Mouse (Mus musculus): ENCODE results near the gene Tmem248. TPM values are rescaled to one million over a fixed set of nuclear protein-coding genes. Genes with fewer than 3 reads are reported as not detected.

The Tmem248 gene
- polyA plus RNA-seq (2016; fragmentation: Nextera tagmentation; extraction: Ambion mirVana): 37.0 and 37.5 TPM in 2 replicates

DNA sequence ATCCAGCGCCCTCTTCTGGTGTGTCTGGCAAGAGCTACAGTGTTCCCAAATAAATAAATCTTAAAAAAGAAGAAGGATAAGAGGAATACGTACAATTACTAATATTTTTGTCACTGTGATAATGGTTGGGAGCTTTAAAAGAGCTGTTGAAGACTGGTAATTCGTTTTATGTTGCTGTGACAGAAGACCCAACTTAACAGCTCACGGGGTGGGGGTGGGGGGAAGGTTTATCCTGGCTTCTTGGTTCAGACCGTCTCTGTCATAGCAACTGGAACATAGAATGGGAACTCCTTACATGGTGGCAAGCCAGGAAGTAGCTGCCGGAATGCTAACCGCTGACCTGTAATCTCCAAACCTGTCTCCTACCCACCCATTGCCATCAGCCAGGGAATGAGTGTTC, at the start of gene Tmem248:
Gene Tmem248 (plus strand): TSS at position 301 of the 400 bp plus-strand sequence.
- Histone ChIP-seq H3K4me1 (peaks cover 10% of the 10 kb centered on the region), H3K27me3 (ENCODE audit: low read depth, poor library complexity, severe bottlenecking) (no peaks in the 10 kb centered on the region), H3K9me3 (replicated peaks) (peaks cover 9% of the 10 kb centered on the region), H3K36me3 (peaks cover 26% of the 10 kb centered on the region), H3K27ac (replicated peaks) (no peak within 1 kb of the TSS), H3K4me3 (no peak within 1 kb of the TSS)
- WGBS: 81% methylated on average over 7 of the region's 7 CpGs
- DNase-seq (ENCODE audit: low spot score): no peak

DNA sequence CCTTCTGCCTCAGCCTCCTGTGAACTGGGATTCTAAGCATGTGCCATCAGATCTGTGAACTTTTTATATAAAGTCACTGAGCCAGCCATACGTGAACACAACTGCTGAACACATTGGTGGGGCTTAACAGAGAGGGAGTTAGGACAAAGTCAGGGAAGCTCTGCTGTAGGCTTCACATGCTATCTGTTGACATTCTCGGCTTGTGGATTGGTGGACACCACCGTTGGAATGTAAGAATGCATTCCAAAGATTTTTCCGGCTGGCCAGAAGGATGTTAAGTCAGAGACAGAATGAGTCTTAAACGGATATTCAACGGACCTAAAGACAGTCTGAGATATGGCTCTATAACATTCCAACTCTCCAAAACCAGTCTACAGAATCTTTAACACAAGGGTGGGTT, 47.8 kb upstream of the Tmem248 start:
- no peaks in the 10 kb centered on the region for H3K27me3 ChIP-seq (ENCODE audit: low read depth, poor library complexity, severe bottlenecking)
- 83% methylated on average over 6 of the region's 6 CpGs for WGBS
- H3K4me3 ChIP-seq: no peak overlapping the region
- no peaks in the 10 kb centered on the region for H3K9me3 ChIP-seq (replicated peaks)
- DNase-seq (ENCODE audit: low spot score): no peak
- H3K36me3 ChIP-seq: no peaks in the 10 kb centered on the region
- peaks cover 29% of the 10 kb centered on the region for H3K4me1 ChIP-seq
- H3K27ac ChIP-seq (replicated peaks): no peak overlapping the region

DNA sequence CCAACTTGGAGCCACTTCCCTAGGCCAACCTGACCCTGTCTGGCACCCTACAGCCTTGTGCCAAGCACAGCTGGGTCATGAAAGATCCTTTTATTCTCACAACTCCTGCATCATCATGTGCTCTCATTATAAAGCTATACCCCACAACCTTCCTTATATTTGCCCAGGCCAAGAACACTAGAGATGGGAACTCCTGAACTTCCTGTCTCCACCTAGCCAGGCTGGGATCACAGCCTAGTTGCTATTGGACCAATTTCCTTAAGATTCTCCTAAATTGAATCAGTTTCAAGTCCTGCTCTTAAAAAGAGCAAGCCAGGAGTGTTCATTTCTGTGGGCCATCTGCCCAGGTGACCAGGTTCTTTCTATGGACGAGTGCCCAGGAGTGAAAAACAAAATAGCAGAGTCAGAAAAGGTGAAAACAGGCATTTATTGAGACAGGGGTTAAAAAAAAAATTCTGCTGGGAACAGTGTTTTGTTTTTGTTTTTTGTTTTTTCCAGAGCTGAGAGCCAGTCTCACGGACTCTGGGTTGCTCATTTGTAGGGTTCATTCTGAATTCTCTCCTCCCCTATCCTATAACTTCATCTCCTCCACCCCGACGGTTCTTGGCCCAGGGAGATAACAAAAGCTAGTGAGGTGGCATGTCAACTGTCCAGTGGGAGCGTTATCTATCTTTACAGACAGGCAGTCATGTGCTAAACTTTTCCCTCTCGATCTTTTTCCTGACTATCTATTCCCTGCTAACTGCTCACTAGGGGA, 46.0 kb upstream of the Tmem248 start:
- Histone ChIP-seq H3K9me3 (replicated peaks) (no peaks in the 10 kb centered on the region), H3K4me1 (peaks cover 29% of the 10 kb centered on the region), H3K27ac (replicated peaks) (peak overlapping the region; percentile 91), H3K27me3 (ENCODE audit: low read depth, poor library complexity, severe bottlenecking) (no peaks in the 10 kb centered on the region), H3K36me3 (no peaks in the 10 kb centered on the region), H3K4me3 (peak overlapping the region; percentile 97)
- WGBS: 17% methylated on average over 6 of the region's 6 CpGs
- DNase-seq (ENCODE audit: low spot score): no peak

DNA sequence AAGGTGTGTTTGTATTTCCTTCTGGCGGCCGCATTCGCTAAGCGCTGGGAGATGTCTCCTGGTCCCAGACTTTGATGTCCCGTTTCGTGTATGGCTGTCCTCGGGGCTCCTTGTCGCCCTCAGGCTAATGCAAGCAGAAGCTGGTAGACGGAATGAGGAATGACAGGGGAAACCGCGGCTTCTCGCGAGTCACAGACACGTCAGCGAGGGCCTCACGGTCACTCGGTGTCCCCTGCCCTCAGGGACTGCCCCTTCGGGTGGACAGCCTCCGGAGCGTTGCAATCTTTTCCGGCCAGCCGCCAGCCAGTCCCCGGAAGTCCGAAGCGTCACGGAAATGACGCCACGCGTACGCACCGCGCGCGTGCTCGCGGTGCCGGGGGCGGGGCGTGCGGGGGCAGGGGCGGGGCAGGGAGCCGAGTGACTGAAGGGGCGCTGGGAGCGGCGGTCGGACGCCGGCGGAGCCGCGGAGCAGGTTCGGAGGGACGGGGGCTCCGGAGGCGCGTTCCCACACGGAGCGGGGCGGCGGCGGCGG, 45.4 kb upstream of the Tmem248 start, which contains the start of gene Rabgef1:
Gene Rabgef1 (plus strand): TSS at position 376 of the 532 bp plus-strand sequence.
- Histone ChIP-seq H3K27ac (replicated peaks) (peak within 1 kb of the TSS; percentile 91), H3K4me1 (peaks cover 29% of the 10 kb centered on the region), H3K4me3 (peak within 1 kb of the TSS; percentile 97), H3K36me3 (no peaks in the 10 kb centered on the region), H3K27me3 (ENCODE audit: low read depth, poor library complexity, severe bottlenecking) (no peaks in the 10 kb centered on the region), H3K9me3 (replicated peaks) (no peaks in the 10 kb centered on the region)
- WGBS: under 1% methylated on average over 62 of the region's 62 CpGs
- peak; percentile 95 for DNase-seq (ENCODE audit: low spot score)

DNA sequence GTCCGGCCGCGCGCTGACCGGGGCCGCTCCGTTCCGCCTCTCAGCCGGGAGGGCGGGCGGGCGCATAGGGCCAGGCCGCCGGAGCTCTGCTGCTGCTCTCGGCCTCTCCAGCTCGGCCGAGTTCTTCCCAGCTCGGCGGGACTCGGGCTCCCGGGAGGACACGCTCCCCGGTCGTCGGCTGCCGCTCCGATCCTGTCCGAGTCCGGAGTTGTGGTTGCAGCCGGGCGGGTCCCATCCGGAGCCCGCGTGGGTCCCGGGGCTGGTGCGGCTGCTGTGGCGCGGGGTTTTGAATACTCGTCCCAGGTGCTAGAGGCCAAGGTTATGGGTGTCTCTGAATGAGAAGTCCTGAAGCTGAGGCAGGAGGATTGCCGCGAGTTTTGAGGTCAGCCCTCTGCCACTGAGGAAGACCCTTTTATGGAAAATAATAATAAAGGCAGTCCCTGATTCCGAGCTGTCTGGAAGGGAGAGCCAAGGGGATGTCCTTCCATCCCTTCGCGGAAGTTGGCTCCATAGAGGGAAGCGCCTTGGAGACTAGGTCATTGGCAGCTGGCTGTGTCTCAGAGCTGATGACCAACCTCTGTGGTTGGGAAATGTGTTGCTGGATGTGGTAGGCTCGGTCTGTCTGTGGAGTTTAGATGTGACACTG, 44.8 kb upstream of the Tmem248 start:
- Histone ChIP-seq H3K27ac (replicated peaks) (peak overlapping the region; percentile 91), H3K27me3 (ENCODE audit: low read depth, poor library complexity, severe bottlenecking) (no peaks in the 10 kb centered on the region), H3K9me3 (replicated peaks) (no peaks in the 10 kb centered on the region), H3K36me3 (no peaks in the 10 kb centered on the region), H3K4me1 (peaks cover 29% of the 10 kb centered on the region), H3K4me3 (peak overlapping the region; percentile 97)
- no peak for DNase-seq (ENCODE audit: low spot score)
- WGBS: 1% methylated on average over 46 of the region's 46 CpGs

DNA sequence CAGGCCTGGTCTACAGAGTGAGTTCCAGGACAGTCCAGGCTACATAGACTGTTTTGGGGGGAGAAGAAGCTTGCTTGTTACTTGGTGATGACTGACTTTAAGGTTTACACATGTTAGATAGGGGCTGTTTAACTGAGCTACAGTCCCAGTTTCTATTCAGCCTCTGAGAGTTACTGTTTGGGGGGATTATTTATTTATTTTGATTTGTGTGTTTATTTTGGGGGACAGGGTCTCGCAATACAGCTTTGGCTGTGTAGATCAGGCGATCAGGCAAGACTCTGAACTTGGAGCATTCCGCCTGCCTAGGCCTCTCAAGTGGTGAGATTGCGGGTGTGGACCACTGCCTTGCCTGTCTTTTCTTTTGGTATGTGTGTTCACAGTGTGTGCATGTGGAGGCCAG, 43.9 kb upstream of the Tmem248 start:
- Histone ChIP-seq H3K9me3 (replicated peaks) (no peaks in the 10 kb centered on the region), H3K4me1 (peaks cover 29% of the 10 kb centered on the region), H3K27ac (replicated peaks) (no peak overlapping the region), H3K4me3 (peak overlapping the region; percentile 97), H3K36me3 (no peaks in the 10 kb centered on the region), H3K27me3 (ENCODE audit: low read depth, poor library complexity, severe bottlenecking) (no peaks in the 10 kb centered on the region)
- 96% methylated on average over 4 of the region's 4 CpGs for WGBS
- no peak for DNase-seq (ENCODE audit: low spot score)

DNA sequence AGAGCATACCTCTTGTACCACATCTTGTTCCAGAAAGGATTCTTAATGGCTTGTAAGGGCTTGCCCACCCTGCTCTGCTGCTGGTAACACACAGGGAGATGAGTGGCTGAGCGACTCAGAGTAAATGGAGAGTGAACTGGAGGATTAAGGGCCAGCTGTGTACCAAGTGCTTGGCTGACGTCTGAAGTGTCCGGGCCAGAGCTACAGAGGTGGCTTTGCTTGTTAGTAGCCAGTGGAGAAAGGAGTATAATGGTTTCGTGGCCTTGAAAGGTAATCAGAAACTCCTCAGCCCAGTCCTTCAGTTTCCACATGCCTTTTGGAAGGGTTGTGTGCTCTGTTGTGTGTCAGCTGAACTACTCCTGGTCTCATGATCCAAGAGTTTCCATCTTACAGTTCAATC, 39.0 kb upstream of the Tmem248 start:
- DNase-seq (ENCODE audit: low spot score): no peak
- Histone ChIP-seq H3K27me3 (ENCODE audit: low read depth, poor library complexity, severe bottlenecking) (no peaks in the 10 kb centered on the region), H3K27ac (replicated peaks) (no peak overlapping the region), H3K4me1 (peaks cover 9% of the 10 kb centered on the region), H3K4me3 (no peak overlapping the region), H3K9me3 (replicated peaks) (no peaks in the 10 kb centered on the region), H3K36me3 (no peaks in the 10 kb centered on the region)
- 62% methylated on average over 4 of the region's 4 CpGs for WGBS

DNA sequence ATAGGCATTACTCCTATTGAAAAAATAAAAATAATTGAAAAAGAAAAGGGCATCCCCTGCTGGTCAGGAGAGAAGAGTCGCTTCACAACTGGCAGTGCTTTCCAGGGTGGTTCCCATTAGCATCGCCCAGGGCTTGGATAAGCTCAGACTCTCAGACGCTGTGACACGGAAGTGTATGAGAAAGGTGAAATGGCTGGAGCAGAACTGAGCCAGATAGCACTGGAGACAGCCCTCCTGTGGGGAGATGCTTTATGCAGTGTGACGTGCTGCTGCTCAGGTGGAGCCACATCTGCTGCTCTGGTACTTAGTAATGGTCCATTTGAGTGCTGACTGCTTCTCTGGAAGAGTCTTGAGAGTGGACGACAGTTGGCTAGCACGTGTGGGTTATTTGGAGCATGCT, 36.5 kb upstream of the Tmem248 start:
- H3K27ac ChIP-seq (replicated peaks): no peak overlapping the region
- 73% methylated on average over 7 of the region's 7 CpGs for WGBS
- no peaks in the 10 kb centered on the region for H3K36me3 ChIP-seq
- H3K9me3 ChIP-seq (replicated peaks): no peaks in the 10 kb centered on the region
- H3K4me3 ChIP-seq: no peak overlapping the region
- no peaks in the 10 kb centered on the region for H3K27me3 ChIP-seq (ENCODE audit: low read depth, poor library complexity, severe bottlenecking)
- no peak for DNase-seq (ENCODE audit: low spot score)
- no peaks in the 10 kb centered on the region for H3K4me1 ChIP-seq

DNA sequence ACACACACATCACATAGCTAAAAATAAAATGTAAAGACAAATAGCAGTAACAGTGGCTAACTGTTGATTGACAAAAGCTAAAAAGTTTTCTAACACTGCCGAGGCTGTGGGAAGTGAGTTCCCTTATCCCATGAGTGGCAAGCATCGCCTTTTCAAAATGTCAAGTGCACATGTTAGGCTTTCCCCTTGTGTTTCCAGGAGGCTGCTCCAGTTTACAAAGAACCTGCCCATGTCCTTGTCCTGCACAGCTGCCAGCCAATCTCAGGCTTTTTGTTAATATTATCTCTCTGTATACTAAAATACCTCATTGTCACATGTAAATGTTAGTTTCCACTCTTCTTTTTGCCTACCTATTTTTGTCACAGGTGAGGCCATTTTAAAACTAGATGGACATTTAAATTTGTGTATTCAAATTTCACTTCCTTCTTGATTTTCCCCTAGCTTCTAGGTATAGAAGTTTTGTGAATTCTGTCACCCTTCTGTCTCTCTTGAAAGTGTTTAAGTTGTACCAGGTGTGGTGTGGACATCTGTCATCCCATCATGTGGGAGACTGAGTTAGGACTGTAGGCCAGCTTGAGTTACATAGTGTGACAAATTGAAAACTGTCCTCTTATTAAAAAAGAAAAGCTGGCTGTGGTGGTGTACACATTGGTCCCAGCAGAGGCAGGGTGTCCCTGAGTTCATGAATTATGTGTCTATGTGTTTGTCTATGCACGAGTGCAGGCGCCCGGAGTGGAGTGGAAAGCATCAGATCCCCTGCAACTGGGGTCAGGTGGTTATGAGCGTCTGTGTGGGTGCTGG, 34.9 kb upstream of the Tmem248 start:
- Histone ChIP-seq H3K27me3 (ENCODE audit: low read depth, poor library complexity, severe bottlenecking) (no peaks in the 10 kb centered on the region), H3K27ac (replicated peaks) (no peak overlapping the region), H3K9me3 (replicated peaks) (no peaks in the 10 kb centered on the region), H3K36me3 (no peaks in the 10 kb centered on the region), H3K4me3 (no peak overlapping the region), H3K4me1 (no peaks in the 10 kb centered on the region)
- DNase-seq (ENCODE audit: low spot score): no peak
- 93% methylated on average over 6 of the region's 6 CpGs for WGBS

DNA sequence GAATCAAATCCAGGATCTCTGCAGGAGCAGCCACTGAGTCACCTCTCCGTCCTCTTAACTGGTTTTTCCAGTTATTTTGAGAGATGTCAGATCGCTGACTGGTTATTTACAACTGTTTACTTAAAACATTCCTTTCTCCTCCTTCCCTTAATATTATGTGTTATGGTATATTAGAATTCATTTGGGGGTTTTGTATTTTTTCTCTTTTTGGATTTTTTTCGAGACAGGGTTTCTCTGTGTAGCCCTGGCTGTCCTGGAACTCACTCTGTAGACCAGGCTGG, 34.4 kb upstream of the Tmem248 start:
- DNase-seq (ENCODE audit: low spot score): no peak
- H3K4me1 ChIP-seq: peaks cover 4% of the 10 kb centered on the region; the same call in 1 of the 2 replicates
- no peak overlapping the region for H3K27ac ChIP-seq (replicated peaks)
- WGBS: 90% methylated on average over 3 of the region's 3 CpGs
- H3K36me3 ChIP-seq: peaks cover 2% of the 10 kb centered on the region; the same call in 1 of the 2 replicates
- H3K27me3 ChIP-seq (ENCODE audit: low read depth, poor library complexity, severe bottlenecking): no peaks in the 10 kb centered on the region
- no peak overlapping the region for H3K4me3 ChIP-seq
- no peaks in the 10 kb centered on the region for H3K9me3 ChIP-seq (replicated peaks)

DNA sequence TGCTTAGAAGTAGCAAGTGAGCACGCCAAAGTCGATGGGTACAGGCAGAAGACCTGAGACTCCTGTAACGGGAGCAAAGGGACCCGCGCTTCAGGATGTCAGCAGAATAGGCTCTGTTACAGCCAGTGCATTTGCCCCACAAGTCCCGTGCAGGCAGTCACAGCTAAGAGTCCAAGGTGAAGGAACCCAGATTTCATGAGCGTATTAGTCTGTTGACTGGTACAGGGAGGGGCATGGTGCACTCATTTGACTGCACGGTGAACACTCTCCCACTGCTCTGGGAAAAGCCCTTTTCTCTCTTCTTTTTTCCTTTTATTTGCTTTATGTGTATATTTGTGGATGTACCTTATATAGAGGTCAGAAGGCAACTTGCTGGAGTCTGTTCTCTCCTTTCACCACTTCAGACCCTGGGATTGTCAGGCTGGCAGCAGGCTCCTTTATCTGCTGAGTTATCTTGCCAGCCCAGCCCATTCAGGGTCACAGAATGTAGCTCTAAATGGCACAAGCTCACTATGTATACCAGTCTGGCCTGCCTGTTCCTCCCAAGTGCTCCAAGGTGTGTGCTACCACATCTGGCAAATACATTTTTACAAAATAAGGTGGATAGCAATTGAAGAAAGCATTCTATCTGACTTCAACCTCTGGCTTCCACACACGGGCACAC, 32.6 kb upstream of the Tmem248 start:
- Histone ChIP-seq H3K4me1 (peaks cover 5% of the 10 kb centered on the region; the same call in 1 of the 2 replicates), H3K9me3 (replicated peaks) (no peaks in the 10 kb centered on the region), H3K27ac (replicated peaks) (no peak overlapping the region), H3K36me3 (peaks cover 18% of the 10 kb centered on the region), H3K4me3 (no peak overlapping the region), H3K27me3 (ENCODE audit: low read depth, poor library complexity, severe bottlenecking) (no peaks in the 10 kb centered on the region)
- no peak for DNase-seq (ENCODE audit: low spot score)
- 88% methylated on average over 9 of the region's 9 CpGs for WGBS

DNA sequence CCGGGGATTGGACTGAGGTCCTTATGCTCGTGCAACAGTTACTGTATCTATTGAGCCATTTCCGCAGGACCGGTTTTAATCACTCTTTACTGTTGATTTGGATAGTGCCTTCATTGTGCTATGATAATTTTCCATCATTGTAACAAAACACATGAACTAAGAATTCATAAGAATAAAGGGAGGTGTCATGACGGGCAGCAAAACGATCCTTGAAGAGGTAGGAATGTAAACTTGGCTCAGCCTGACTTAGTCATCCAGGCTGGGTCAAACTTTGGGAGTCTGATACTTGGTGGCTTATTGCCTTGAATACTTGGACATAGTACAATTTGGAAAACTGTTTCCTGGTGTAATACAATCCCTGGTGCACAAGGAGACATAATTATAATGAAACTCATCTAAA, 31.6 kb upstream of the Tmem248 start:
- H3K36me3 ChIP-seq: peaks cover 28% of the 10 kb centered on the region
- no peak overlapping the region for H3K27ac ChIP-seq (replicated peaks)
- H3K4me1 ChIP-seq: peaks cover 5% of the 10 kb centered on the region; the same call in 1 of the 2 replicates
- WGBS: 88% methylated on average over 6 of the region's 6 CpGs
- H3K4me3 ChIP-seq: no peak overlapping the region
- H3K9me3 ChIP-seq (replicated peaks): no peaks in the 10 kb centered on the region
- H3K27me3 ChIP-seq (ENCODE audit: low read depth, poor library complexity, severe bottlenecking): no peaks in the 10 kb centered on the region
- no peak for DNase-seq (ENCODE audit: low spot score)
